Mouse (Mus musculus) adrenal gland, adult 2 months (tissue): Measurements from ENCODE around the gene Catsper2. TPM values are rescaled to one million over a fixed set of nuclear protein-coding genes. Genes with fewer than 3 reads are reported as not detected.
A peak's percentile ranks its signal among the peaks of the same experiment; 100 is the strongest.

Experiments
- DNase-seq: peaks from one replicate; pipeline ENCODE4 v3.0.0; 2021
- microRNA-seq, 2 experiments: library from miRNA; unstranded; fragments of <30 nt; microRNA quantifications; one replicate each; pipeline ENCODE4 v1.2.0; 2021
- polyA plus RNA-seq: library from polyadenylated mRNA; depleted of rRNA; stranded (reverse); fragments of >200 nt; gene quantifications from 2 replicates; pipeline ENCODE4 v1.2.3, GENCODE M21; 2012; rRNA removed
- total RNA-seq, 2 experiments: library from RNA; stranded (reverse); gene quantifications; 2 replicates each; pipeline ENCODE4 v1.2.3; 2021

Catsper2 gene
- total and polyA plus RNA-seq, 3 experiments = 0.95 to 2.4 (median 1.5) TPM

- no peak for DNase-seq
Measured at GRCm38 (mm10) chr2:121354378-121354777, 59.2 kb downstream of the Catsper2 start.

DNA sequence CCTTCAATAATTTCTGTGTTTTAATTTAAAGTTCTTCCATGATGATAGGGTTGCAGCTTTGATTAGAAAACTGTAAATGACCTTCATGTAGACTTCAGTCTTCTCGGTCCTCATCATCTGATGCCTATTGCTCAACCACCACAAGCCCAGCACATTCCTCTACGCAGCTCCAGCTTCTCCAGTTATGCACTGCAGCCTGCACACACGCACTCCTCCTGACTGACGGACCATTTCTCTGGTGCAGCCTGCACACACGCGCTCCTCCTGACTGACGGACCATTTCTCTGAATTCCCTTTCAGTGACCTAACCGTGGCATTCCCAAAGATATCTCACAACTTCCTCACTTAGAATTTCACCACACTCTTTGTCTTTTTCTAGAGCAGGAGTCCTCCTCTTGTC lies 60.4 kb downstream of the Catsper2 start:
- DNase-seq = peak; percentile 25

Small RNA genes within 50 kb of the gene (microRNA-seq; reads per million reads assigned to microRNA genes)
- 0 reads per million in 2 experiments for gene Gm22953

Other genes starting within 250 kb of the Catsper2 start
- gene Tubgcp4, start 243.1 kb downstream of the Catsper2 start, total RNA-seq = 10 to 100 TPM; 38.6 to 42.4 TPM
- gene Tubgcp4, start 243.1 kb downstream of the Catsper2 start, polyA plus RNA-seq = 28.4 and 42.1 TPM in 2 replicates
- 10 to 100 TPM; 13.5 to 19.6 TPM for gene Zscan29, start 242.7 kb downstream of the Catsper2 start, total RNA-seq
- gene Zscan29, start 242.7 kb downstream of the Catsper2 start, polyA plus RNA-seq = 2.6 and 3.1 TPM in 2 replicates
- gene Trp53bp1, start 142.4 kb downstream of the Catsper2 start, total RNA-seq = 10 to 100 TPM; 52.2 to 67.9 TPM
- gene Trp53bp1, start 142.4 kb downstream of the Catsper2 start, polyA plus RNA-seq = 25.1 and 33.4 TPM in 2 replicates
- gene Map1a, start 124.2 kb downstream of the Catsper2 start, total RNA-seq = 10 to 100 TPM in 1 of 2 experiments, 1 to 10 TPM in 1; 5.1 to 12.1 TPM
- gene Map1a, start 124.2 kb downstream of the Catsper2 start, polyA plus RNA-seq = 2.4 and 4.2 TPM in 2 replicates
- gene Ppip5k1, start 58.4 kb downstream of the Catsper2 start, total RNA-seq = 10 to 100 TPM; 51.4 to 56.9 TPM
- gene Ppip5k1, start 58.4 kb downstream of the Catsper2 start, polyA plus RNA-seq = 36.7 and 41.0 TPM in 2 replicates
- gene Ckmt1, start 56.1 kb downstream of the Catsper2 start, total RNA-seq = 10 to 100 TPM in 1 of 2 experiments, 1 to 10 TPM in 1; 6.9 to 14.2 TPM
- gene Ckmt1, start 56.1 kb downstream of the Catsper2 start, polyA plus RNA-seq = 9.2 and 11.5 TPM in 2 replicates
- under 1 TPM in 1 of 2 experiments, not detected in 1; 0.31 TPM for gene Strc, start 26.6 kb downstream of the Catsper2 start, total RNA-seq
- 0.07 and 0.16 TPM in 2 replicates for gene Strc, start 26.6 kb downstream of the Catsper2 start, polyA plus RNA-seq
- 100 to 1,000 TPM; 385 to 421 TPM for gene Pdia3, start within 50 bp of the Catsper2 start, total RNA-seq
- gene Pdia3, start within 50 bp of the Catsper2 start, polyA plus RNA-seq = 1,644 and 2,044 TPM in 2 replicates
- under 1 TPM; 0.35 to 0.63 TPM for gene Ell3, start 30.5 kb upstream of the Catsper2 start, total RNA-seq
- 0.20 and 0.23 TPM in 2 replicates for gene Ell3, start 30.5 kb upstream of the Catsper2 start, polyA plus RNA-seq
- gene Serf2, start 35.4 kb upstream of the Catsper2 start, total RNA-seq = 100 to 1,000 TPM; 272 to 371 TPM
- 275 and 332 TPM in 2 replicates for gene Serf2, start 35.4 kb upstream of the Catsper2 start, polyA plus RNA-seq
- 10 to 100 TPM; 15.7 to 25.5 TPM for gene Hypk, start 39.5 kb upstream of the Catsper2 start, total RNA-seq
- gene Hypk, start 39.5 kb upstream of the Catsper2 start, polyA plus RNA-seq = 2.2 and 3.0 TPM in 2 replicates
- under 1 TPM in 1 of 2 experiments, not detected in 1; 0.21 TPM for gene Serinc4, start 43.0 kb upstream of the Catsper2 start, total RNA-seq
- gene Serinc4, start 43.0 kb upstream of the Catsper2 start, polyA plus RNA-seq = 0.16 and 0.20 TPM in 2 replicates
- gene Mfap1b, start 60.3 kb upstream of the Catsper2 start, total RNA-seq = 10 to 100 TPM; 37.2 to 38.7 TPM
- gene Mfap1b, start 60.3 kb upstream of the Catsper2 start, polyA plus RNA-seq = 0.89 and 0.98 TPM in 2 replicates
- gene Mfap1a, start 92.9 kb upstream of the Catsper2 start, total RNA-seq = 10 to 100 TPM; 30.0 to 37.3 TPM
- 0.68 and 0.79 TPM in 2 replicates for gene Mfap1a, start 92.9 kb upstream of the Catsper2 start, polyA plus RNA-seq
- gene Wdr76, start 92.9 kb upstream of the Catsper2 start, total RNA-seq = 1 to 10 TPM; 2.6 to 5.4 TPM
- 0.46 and 0.66 TPM in 2 replicates for gene Wdr76, start 92.9 kb upstream of the Catsper2 start, polyA plus RNA-seq